Mouse (Mus musculus): Measurements from ENCODE around the gene Gng7. TPM values are rescaled to one million over a fixed set of nuclear protein-coding genes. Genes with fewer than 3 reads are reported as not detected.
A peak's percentile ranks its signal among the peaks of the same experiment; 100 is the strongest.

Gng7 gene
- polyA plus RNA-seq, 1 experiment from 2014 or later, result 5.6 TPM

DNA sequence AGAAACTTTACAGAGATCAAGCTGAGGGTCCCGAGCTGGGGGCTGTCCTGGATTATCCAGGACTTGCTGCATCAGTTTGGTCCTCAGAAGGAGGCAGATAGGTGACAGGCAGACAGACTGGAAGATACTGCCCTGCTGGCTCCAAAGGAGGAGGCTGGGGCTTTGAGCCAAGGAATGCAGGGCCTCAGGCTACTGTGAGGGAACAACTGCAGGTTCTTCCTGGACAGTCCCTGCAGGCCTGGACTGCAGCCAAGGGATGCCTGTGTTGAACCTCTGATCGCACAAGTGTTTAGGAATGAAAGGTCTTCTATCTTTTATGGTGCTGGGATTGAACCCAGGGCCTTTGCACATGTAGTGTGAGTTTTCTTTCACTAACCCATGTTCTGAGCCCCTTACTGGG, 66.9 kb downstream of the Gng7 start:
- Histone ChIP-seq H3K4me2 (no peak overlapping the region), H3K9ac (no peak overlapping the region), H3K27ac (peak overlapping the region; percentile 60), H3K36me3 (no peaks in the 10 kb centered on the region), H3K9me3 (replicated peaks) (no peaks in the 10 kb centered on the region), H3K27me3 (no peaks in the 10 kb centered on the region), H3K4me1 (peaks cover 35% of the 10 kb centered on the region), H3K4me3 (replicated peaks) (no peak overlapping the region)
- no peak for ATAC-seq (replicated peaks; ENCODE audit: low FRiP score)
- WGBS, result 61% methylated on average over 2 of the region's 2 CpGs

DNA sequence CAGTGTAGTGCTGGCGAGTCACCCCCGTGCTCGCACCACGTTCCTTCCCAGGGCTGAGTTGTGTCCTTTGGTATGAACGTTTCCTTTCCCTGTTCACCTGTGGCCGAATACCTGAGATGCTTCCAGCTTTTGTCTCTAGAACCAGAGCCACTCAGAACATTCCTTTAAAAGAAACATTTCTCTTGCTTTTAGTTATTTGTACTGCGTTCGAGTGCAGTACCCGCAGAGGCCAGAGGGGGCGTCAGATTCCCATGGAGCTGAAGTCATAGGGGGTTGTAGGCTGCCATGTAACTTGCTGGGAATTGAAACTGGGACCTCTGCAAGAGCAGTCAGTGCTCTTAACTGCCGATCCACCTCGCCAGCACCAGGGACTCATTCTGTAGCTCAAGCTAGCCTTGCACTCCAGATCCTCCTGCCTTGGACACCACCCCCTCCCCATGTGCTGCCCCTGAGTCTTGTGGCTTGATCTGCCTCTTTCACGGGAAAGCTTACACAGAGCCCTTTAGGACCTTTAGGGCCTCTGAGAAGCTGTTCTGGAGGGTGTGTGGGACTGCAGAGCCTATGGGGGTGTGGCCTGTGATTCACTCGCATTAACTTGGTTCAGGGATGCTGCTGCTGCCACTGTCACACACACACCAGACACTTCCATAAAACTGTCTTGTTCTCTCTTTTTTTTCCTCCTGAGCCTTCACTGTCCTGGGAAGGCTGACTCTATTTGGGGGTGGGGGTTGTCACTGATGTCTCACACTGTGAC, 67.9 kb downstream of the Gng7 start:
- peaks cover 37% of the 10 kb centered on the region for H3K4me1 ChIP-seq
- peak overlapping the region; percentile 60; the same call in 1 of the 2 replicates for H3K27ac ChIP-seq
- H3K9me3 ChIP-seq (replicated peaks), result no peaks in the 10 kb centered on the region
- no peak for ATAC-seq (replicated peaks; ENCODE audit: low FRiP score)
- H3K36me3 ChIP-seq, result no peaks in the 10 kb centered on the region
- H3K9ac ChIP-seq, result no peak overlapping the region
- WGBS, result 64% methylated on average over 14 of the region's 14 CpGs
- no peak overlapping the region for H3K4me3 ChIP-seq (replicated peaks)
- no peaks in the 10 kb centered on the region for H3K27me3 ChIP-seq
- H3K4me2 ChIP-seq, result no peak overlapping the region

DNA sequence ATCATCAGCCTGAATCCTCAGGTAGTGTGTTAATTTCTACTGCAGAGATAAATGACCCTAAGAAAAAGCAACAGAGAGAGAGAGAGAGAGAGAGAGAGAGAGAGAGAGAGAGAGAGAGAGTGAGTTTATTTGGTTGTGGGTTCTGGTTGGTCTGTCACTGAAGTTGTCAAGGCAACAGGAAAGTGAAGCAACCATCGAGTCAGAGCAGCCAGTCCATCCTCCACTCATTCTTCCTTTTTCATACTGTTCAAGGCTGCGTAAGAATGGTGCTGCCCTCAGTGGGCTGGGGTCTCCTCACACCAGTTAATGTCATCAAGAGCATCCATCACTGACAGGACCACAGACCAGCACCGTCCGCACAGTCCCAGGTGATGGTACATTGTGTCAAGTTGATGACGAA, 70.5 kb downstream of the Gng7 start:
- ATAC-seq (replicated peaks; ENCODE audit: low FRiP score), result no peak
- Histone ChIP-seq H3K9me3 (replicated peaks) (no peaks in the 10 kb centered on the region), H3K27me3 (no peaks in the 10 kb centered on the region), H3K4me2 (no peak overlapping the region), H3K4me3 (replicated peaks) (no peak overlapping the region), H3K36me3 (no peaks in the 10 kb centered on the region), H3K27ac (no peak overlapping the region), H3K4me1 (peaks cover 60% of the 10 kb centered on the region), H3K9ac (no peak overlapping the region)
- 85% methylated on average over 5 of the region's 5 CpGs for WGBS

DNA sequence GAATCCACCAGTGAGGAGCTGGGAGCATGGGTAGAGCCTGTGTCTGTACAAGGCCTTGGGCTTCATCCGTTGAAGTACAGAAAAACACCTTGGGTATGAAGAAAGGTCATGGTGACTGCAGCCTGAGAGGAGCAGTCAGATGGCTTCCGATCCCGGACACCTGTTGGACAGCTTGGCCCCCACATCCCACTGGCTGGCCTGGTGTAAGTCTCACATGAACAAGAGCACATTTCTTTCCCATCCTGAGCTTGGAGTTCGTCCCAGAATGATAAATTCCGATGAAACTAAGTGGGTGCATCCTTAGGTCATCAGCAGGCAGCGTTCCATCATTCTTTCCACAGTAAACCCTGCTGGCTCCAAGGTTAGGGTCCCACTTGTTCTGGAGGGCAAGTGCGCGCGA, 71.0 kb downstream of the Gng7 start:
- Histone ChIP-seq H3K4me1 (peaks cover 60% of the 10 kb centered on the region), H3K27me3 (no peaks in the 10 kb centered on the region), H3K4me2 (no peak overlapping the region), H3K36me3 (no peaks in the 10 kb centered on the region), H3K27ac (0 out of 2 replicates have a peak overlapping the region, but pooled peaks have one; percentile 45), H3K9ac (no peak overlapping the region), H3K9me3 (replicated peaks) (no peaks in the 10 kb centered on the region), H3K4me3 (replicated peaks) (no peak overlapping the region)
- 65% methylated on average over 9 of the region's 9 CpGs for WGBS
- ATAC-seq (replicated peaks; ENCODE audit: low FRiP score), result no peak

DNA sequence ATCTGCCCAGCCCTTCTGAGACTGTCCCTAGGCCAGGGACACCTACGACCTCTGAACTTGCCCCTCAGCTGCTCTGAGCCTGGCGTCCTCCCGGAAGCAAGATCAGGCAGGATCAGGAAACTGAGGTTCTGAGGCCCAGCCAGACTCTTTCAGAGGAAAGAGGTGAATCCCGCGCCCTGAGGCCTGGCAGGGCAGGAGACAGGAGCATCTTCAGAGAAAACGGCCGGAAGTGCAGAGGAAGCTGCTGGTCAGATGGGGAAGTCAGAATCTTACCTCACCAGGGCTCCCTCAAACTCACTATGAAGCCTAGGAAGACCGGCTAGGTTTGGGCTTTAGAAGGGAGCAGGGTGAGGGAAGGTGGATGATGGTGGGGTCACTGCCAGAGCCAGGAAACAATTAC, 71.8 kb downstream of the Gng7 start:
- Histone ChIP-seq H3K4me1 (peaks cover 60% of the 10 kb centered on the region), H3K27me3 (peaks cover 5% of the 10 kb centered on the region; the same call in 1 of the 2 replicates), H3K9ac (no peak overlapping the region), H3K4me2 (no peak overlapping the region), H3K36me3 (no peaks in the 10 kb centered on the region), H3K27ac (no peak overlapping the region), H3K9me3 (replicated peaks) (no peaks in the 10 kb centered on the region), H3K4me3 (replicated peaks) (no peak overlapping the region)
- 58% methylated on average over 8 of the region's 8 CpGs for WGBS
- no peak for ATAC-seq (replicated peaks; ENCODE audit: low FRiP score)

DNA sequence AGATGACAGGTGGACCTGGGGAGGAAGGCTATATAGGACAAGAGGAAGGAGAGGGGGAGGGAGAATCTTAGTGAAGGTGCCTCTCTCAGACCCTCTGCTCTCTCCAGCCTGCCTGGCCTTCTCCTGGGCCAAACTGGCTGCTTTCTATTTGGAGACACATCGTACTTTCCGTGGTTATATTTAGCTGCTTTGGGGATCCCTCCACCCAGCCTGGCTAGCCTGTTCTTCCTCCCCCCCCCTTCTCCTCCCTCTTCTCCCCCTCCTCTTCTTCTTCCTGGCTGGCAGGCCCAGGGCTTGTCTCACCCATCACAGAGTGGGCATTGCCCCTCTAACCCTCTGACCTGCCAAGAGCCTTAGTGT, 73.8 kb downstream of the Gng7 start:
- peak overlapping the region; percentile 72 for H3K4me2 ChIP-seq
- H3K4me3 ChIP-seq (replicated peaks), result no peak overlapping the region
- peaks cover 24% of the 10 kb centered on the region; the same call in 1 of the 2 replicates for H3K27me3 ChIP-seq
- no peaks in the 10 kb centered on the region for H3K36me3 ChIP-seq
- peak overlapping the region; percentile 78 for H3K27ac ChIP-seq
- 71% methylated on average over 2 of the region's 2 CpGs for WGBS
- no peak for ATAC-seq (replicated peaks; ENCODE audit: low FRiP score)
- peaks cover 68% of the 10 kb centered on the region for H3K4me1 ChIP-seq
- no peak overlapping the region for H3K9ac ChIP-seq
- H3K9me3 ChIP-seq (replicated peaks), result no peaks in the 10 kb centered on the region

DNA sequence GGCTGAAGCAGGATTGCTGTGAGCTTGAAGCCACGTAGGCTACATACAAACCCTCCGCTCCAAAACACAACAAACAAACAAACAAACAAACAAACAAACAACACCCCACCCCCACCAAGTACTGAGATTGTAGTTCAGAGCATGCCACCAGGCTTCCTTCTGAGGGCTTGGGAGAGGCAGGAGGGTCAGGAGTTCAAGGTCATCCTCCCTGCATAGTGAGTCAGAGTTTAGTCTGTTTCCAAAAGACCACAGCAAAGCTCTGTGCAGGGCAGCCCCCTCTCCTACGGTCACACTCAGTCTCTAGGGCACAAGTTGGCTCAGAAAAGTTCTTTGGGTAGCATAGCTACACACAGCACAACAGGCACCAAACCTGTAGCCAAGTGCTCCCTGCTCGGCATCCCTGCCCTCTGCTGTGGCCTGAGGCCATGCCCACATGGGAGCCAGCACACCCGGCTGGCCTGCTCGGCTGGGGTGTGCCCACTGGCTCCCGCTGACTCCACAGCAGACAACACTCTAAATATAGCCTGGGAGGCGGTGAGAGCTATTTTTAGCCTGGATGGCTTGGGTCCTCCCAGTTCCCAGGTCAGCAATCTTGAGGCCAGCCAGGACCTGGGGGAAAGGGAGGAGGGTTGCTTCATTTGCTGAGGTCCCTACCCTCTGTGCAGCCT, 74.3 kb downstream of the Gng7 start:
- peak; percentile 34; the same call in 1 of the 2 replicates for ATAC-seq (replicated peaks; ENCODE audit: low FRiP score)
- WGBS, result 21% methylated on average over 8 of the region's 8 CpGs
- H3K4me1 ChIP-seq, result peaks cover 73% of the 10 kb centered on the region
- no peaks in the 10 kb centered on the region for H3K9me3 ChIP-seq (replicated peaks)
- H3K27ac ChIP-seq, result peak overlapping the region; percentile 78
- peak overlapping the region; percentile 72 for H3K4me2 ChIP-seq
- H3K36me3 ChIP-seq, result no peaks in the 10 kb centered on the region
- H3K4me3 ChIP-seq (replicated peaks), result peak overlapping the region; percentile 44; the same call in 1 of the 2 replicates
- peaks cover 28% of the 10 kb centered on the region; the same call in 1 of the 2 replicates for H3K27me3 ChIP-seq
- no peak overlapping the region for H3K9ac ChIP-seq

DNA sequence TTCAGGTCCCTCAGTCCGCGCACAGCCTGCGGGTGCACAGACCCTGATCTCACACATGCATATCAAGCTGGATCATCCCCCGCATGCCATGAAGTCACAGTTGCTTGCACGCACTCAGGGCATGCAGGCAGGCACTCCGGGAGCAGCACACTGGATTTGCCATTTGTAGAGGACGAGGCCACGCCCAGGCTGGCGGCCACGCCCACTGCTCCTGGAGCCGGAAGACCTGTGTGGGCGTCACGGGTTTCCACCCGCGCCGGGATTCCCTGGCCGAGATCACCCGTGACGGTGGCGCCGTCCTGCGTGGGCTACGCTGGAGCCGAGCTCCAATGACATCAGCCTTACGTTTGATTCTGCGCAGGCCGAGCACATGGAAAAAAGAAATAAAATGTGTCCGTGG, 75.1 kb downstream of the Gng7 start:
- Histone ChIP-seq H3K27me3 (peaks cover 35% of the 10 kb centered on the region), H3K36me3 (no peaks in the 10 kb centered on the region), H3K9me3 (replicated peaks) (no peaks in the 10 kb centered on the region), H3K27ac (peak overlapping the region; percentile 78), H3K4me1 (peaks cover 79% of the 10 kb centered on the region), H3K4me2 (peak overlapping the region; percentile 72), H3K4me3 (replicated peaks) (peak overlapping the region; percentile 44), H3K9ac (peak overlapping the region; percentile 11; the same call in 1 of the 2 replicates)
- WGBS, result 2% methylated on average over 28 of the region's 28 CpGs
- ATAC-seq (replicated peaks; ENCODE audit: low FRiP score), result peak; percentile 60

DNA sequence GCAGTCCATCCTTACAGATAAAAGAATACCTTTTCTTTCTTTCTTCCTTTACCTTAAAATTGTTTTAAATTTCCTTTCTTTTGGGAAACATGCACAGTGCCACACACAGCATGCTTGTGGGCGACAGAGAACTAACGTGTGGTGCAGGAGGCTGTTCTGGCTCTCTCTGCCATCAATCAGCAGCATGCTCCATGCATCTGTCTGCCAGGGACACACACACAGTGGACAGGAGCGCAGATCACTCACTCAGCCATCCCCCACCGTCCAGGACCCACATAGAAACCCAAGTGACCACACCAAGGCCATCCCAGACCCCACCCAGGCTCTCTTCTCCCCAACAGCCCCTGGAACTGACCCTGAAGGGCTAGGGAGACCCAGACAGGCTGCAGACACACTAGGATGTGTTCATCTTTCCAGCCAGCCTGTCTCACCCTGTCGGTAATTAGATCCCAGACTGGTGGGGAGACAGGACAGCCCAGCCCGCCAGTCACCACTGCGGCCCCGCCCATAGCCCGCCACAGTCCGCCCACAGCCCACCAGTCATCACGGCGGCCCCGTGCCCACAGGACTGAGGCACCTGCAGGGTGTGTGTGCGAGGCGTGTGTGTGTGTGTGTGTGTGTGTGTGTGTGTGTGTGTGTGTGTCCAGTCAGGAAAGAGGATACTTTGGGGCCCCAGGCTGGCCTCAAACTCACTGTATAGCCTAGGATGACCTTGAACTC, 75.8 kb downstream of the Gng7 start:
- Histone ChIP-seq H3K4me1 (peaks cover 81% of the 10 kb centered on the region), H3K4me3 (replicated peaks) (peak overlapping the region; percentile 44), H3K27me3 (peaks cover 42% of the 10 kb centered on the region), H3K9ac (peak overlapping the region; percentile 11; the same call in 1 of the 2 replicates), H3K4me2 (peak overlapping the region; percentile 72), H3K27ac (peak overlapping the region; percentile 78), H3K9me3 (replicated peaks) (no peaks in the 10 kb centered on the region), H3K36me3 (no peaks in the 10 kb centered on the region)
- peak; percentile 69 for ATAC-seq (replicated peaks; ENCODE audit: low FRiP score)
- 11% methylated on average over 15 of the region's 15 CpGs for WGBS

DNA sequence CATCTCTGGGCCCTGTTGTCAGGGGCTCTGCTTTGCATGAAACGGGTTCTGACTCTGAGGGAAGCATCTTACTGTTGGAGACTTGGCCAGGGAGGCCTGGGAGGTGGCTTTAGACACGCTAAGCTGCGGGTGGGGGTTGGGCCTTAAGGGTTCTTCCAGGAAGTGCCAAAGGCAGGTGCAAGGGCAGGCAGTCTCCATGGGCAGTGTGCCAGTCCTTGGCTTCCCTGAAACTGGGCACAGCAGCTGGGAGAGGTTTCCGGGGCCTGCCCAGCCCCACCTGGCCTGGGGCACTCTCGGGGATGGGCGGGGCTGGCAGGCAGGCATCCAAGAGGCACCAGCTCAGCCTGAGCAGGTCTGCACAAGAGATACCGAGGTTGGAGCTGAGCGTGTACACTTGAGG, 77.1 kb downstream of the Gng7 start:
- whole genome bisulfite sequencing, result 41% methylated on average over 8 of the region's 8 CpGs
- no peaks in the 10 kb centered on the region for H3K9me3 ChIP-seq (replicated peaks)
- H3K4me1 ChIP-seq, result peaks cover 82% of the 10 kb centered on the region
- no peak overlapping the region for H3K4me3 ChIP-seq (replicated peaks)
- H3K36me3 ChIP-seq, result no peaks in the 10 kb centered on the region
- H3K4me2 ChIP-seq, result peak overlapping the region; percentile 19; the same call in 1 of the 2 replicates
- H3K27me3 ChIP-seq, result peaks cover 55% of the 10 kb centered on the region
- no peak overlapping the region for H3K9ac ChIP-seq
- H3K27ac ChIP-seq, result peak overlapping the region; percentile 78
- no peak for ATAC-seq (replicated peaks; ENCODE audit: low FRiP score)

DNA sequence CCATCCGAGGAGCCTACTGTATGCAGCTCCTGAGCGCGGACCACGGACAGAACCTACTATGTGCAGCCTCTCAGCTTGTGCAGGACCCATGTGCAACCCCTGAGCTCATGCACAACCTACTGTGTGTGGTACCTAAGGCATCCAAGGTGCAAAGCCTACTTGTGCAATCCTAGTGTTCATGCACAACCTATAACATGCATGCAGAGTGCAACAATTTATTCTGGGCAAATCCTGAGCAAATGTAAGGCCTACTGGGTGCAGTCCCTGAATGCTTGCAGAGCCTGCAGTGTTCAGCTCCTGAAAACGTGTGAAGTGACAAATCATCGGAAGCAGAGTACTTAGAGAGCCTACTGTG, 78.0 kb downstream of the Gng7 start:
- peak overlapping the region; percentile 47 for H3K9ac ChIP-seq
- 15% methylated on average over 6 of the region's 6 CpGs for WGBS

More for the DNA sequence above, 78.0 kb downstream of the Gng7 start:
- Histone ChIP-seq H3K27ac (peak overlapping the region; percentile 78), H3K4me3 (replicated peaks) (peak overlapping the region; percentile 42), H3K4me2 (peak overlapping the region; percentile 68), H3K27me3 (peaks cover 64% of the 10 kb centered on the region), H3K36me3 (no peaks in the 10 kb centered on the region), H3K4me1 (peaks cover 91% of the 10 kb centered on the region), H3K9me3 (replicated peaks) (no peaks in the 10 kb centered on the region)
- ATAC-seq (replicated peaks; ENCODE audit: low FRiP score), result no peak

All from kidney, embryonic 15.5 days (tissue).